Mouse (Mus musculus) ES-Bruce4 (cell line): ENCODE data around the gene Katnbl1. TPM values are rescaled to one million over a fixed set of nuclear protein-coding genes. Genes with fewer than 3 reads are reported as not detected.
"Not testable (repeated sequence)": the region's sequence is repeated elsewhere in the genome, so short reads cannot be mapped to it uniquely, and the experiment has no call there.

ENCODE experiments used
- H3K27ac ChIP-seq: 2 replicates; pipeline ENCODE4 v1.5.1; 2012; ENCODE audit warnings: low read length, inconsistent platforms; ENCODE audit not compliant: insufficient read depth
- H3K27me3 ChIP-seq: 2 replicates; pipeline ENCODE4 v1.6.1; 2012; ENCODE audit warnings: mild to moderate bottlenecking, low read length, inconsistent platforms; ENCODE audit not compliant: control insufficient read depth, poor library complexity, insufficient read depth, severe bottlenecking
- H3K36me3 ChIP-seq: 2 replicates; pipeline ENCODE4 v1.6.1; 2012; ENCODE audit warnings: inconsistent platforms, mild to moderate bottlenecking, low read length, moderate library complexity; ENCODE audit not compliant: control insufficient read depth, poor library complexity, insufficient read depth, severe bottlenecking
- H3K4me1 ChIP-seq: one replicate; pipeline ENCODE4 v1.8.1; 2011; ENCODE audit warnings: low read length; ENCODE audit not compliant: control insufficient read depth, insufficient read depth
- H3K4me3 ChIP-seq: 2 replicates; pipeline ENCODE4 v1.5.1; 2011; ENCODE audit warnings: low read depth, mild to moderate bottlenecking, low read length
- H3K9ac ChIP-seq: 2 replicates; pipeline ENCODE4 v1.6.1; 2012; ENCODE audit warnings: low read depth, mild to moderate bottlenecking, inconsistent platforms; ENCODE audit not compliant: poor library complexity, severe bottlenecking
- H3K9me3 ChIP-seq: replicated peaks from 2 replicates; pipeline ENCODE4 v1.6.1; 2012; ENCODE audit warnings: mild to moderate bottlenecking, low read length, inconsistent platforms; ENCODE audit not compliant: control insufficient read depth, poor library complexity, insufficient read depth, severe bottlenecking
- CTCF ChIP-seq: IDR thresholded peaks from one replicate; pipeline ENCODE4 v1.8.1; 2011; ENCODE audit warnings: low read depth, low read length
- EP300 ChIP-seq: IDR thresholded peaks from 2 replicates; pipeline ENCODE4 v1.6.1; 2011; ENCODE audit warnings: low read depth, low read length; ENCODE audit not compliant: insufficient read depth
- POLR2A ChIP-seq: IDR thresholded peaks from one replicate; pipeline ENCODE4 v1.8.1; 2011; ENCODE audit warnings: low read length; ENCODE audit not compliant: insufficient read depth
- polyA plus RNA-seq: library from polyadenylated mRNA; stranded (reverse); fragments of >200 nt; gene quantifications from 2 replicates; pipeline ENCODE4 v1.2.4, GENCODE M21; 2011; ENCODE audit warnings: low read depth; ENCODE audit not compliant: missing spikeins, insufficient read depth, insufficient read length

Katnbl1 gene
- polyA plus RNA-seq, 1 experiment: 51.5 TPM

DNA sequence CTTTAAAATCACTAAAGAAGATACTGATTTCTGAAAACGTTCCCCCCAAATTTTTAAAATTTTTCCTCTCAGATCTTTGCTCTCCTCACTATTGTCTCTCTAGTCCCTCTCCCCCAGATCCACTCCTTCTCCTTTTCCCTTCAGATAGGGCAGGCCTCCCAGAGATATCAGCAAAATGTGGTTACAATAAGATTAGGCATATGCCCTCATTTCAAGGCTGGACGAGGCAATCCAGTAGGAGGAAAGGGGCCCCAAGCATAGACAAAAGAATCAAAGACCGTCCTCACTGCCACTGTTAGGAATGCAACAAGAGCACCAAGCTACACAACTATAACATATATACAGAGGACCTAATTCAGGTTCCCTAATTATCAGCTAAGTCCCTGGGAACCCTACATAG lies 46.3 kb downstream of the Katnbl1 start:
- Histone ChIP-seq H3K4me1 (no peaks in the 10 kb centered on the region), H3K9me3 (no peaks in the 10 kb centered on the region), H3K27ac (no peak overlapping the region), H3K27me3 (no peaks in the 10 kb centered on the region; the same call in 1 of the 2 replicates), H3K36me3 (no peaks in the 10 kb centered on the region), H3K9ac (no peak overlapping the region), H3K4me3 (no peak overlapping the region)
- TF ChIP-seq POLR2A (no peak), EP300 (no peak), CTCF (no peak)

- H3K9me3 ChIP-seq, H3K27me3 ChIP-seq, H3K4me1 ChIP-seq, H3K9ac ChIP-seq, H3K27ac ChIP-seq, H3K36me3 ChIP-seq, H3K4me3 ChIP-seq: not testable (repeated sequence)
Measured at GRCm38 (mm10) chr2:112428534-112428933, 49.5 kb downstream of the Katnbl1 start.

DNA sequence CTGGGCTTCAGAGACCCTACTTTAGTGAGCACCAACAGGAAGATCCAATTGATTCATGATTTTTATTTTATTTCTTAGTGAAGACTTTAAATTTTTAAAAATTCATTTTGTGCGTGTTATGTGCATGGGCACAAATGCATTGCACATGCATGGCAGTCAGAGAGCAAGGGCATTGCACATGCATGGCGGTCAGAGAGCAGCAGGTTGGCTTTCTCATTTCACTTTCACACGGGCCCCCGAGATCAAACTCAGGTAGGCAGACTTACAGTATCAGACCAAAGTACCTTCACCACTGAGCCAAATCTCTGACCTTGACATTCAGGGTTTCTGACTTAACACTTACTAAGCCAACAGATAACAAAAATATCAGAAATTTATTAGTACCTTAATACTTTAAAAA lies 50.7 kb downstream of the Katnbl1 start:
- H3K36me3 ChIP-seq: no peaks in the 10 kb centered on the region
- no peaks in the 10 kb centered on the region for H3K4me1 ChIP-seq
- TF ChIP-seq EP300 (no peak), POLR2A (no peak), CTCF (no peak)
- no peaks in the 10 kb centered on the region for H3K9me3 ChIP-seq
- H3K27me3 ChIP-seq: no peaks in the 10 kb centered on the region; the same call in 1 of the 2 replicates
- no peak overlapping the region for H3K9ac ChIP-seq
- H3K4me3 ChIP-seq: no peak overlapping the region
- H3K27ac ChIP-seq: no peak overlapping the region

DNA sequence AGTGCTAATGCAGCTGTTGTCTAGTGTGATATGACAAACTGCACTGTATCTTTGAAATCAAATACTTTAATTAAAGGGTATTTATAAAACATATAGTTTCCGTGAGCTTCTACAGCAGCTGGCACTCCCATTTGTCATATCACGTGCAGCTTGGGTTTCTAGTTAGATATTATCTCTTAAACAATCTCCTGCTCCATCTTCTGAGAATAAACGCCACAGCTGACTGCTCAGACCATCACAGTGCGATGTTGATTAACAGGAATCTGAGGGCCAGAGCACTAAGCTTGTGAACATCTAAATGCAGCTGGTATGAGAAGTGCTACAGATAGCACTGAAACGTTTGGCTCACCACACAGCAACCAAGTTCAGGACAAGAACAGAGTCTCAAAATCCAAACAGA lies 51.4 kb downstream of the Katnbl1 start:
- H3K9me3 ChIP-seq: no peaks in the 10 kb centered on the region
- no peaks in the 10 kb centered on the region; the same call in 1 of the 2 replicates for H3K27me3 ChIP-seq

DNA sequence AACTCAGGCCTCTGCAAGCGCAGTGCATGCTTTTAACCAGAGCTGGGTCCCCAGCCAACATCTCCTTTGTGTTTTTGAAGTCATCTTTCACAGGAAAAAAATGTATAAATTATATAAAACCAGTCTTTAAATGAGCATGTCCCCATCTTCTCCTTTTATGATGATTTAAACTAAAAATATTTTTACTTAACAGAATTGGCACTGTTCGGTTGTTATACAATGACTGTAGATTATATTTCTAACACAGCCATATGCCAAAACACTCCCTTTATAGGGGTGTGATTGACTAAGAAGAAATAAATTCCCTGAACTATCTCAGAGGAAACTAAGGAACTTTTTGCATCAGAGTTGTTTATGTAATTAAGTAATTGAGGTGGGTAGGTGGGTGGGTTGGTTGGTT lies 53.5 kb downstream of the Katnbl1 start:
- Histone ChIP-seq H3K27me3 (no peaks in the 10 kb centered on the region), H3K9me3 (no peaks in the 10 kb centered on the region), H3K4me1 (no peaks in the 10 kb centered on the region), H3K4me3 (no peak overlapping the region), H3K36me3 (no peaks in the 10 kb centered on the region), H3K27ac (no peak overlapping the region), H3K9ac (no peak overlapping the region)
- TF ChIP-seq EP300 (no peak), POLR2A (no peak), CTCF (no peak)

More for the DNA sequence above, 51.4 kb downstream of the Katnbl1 start:
- no peaks in the 10 kb centered on the region for H3K36me3 ChIP-seq
- TF ChIP-seq POLR2A: no peak
- TF ChIP-seq EP300: no peak
- no peak for TF ChIP-seq CTCF
- H3K9ac ChIP-seq: no peak overlapping the region
- H3K4me1 ChIP-seq: no peaks in the 10 kb centered on the region
- no peak overlapping the region for H3K4me3 ChIP-seq
- no peak overlapping the region for H3K27ac ChIP-seq

- Histone ChIP-seq H3K4me1 (no peaks in the 10 kb centered on the region), H3K27ac (no peak overlapping the region), H3K9ac (no peak overlapping the region), H3K27me3 (no peaks in the 10 kb centered on the region), H3K36me3 (no peaks in the 10 kb centered on the region), H3K4me3 (no peak overlapping the region), H3K9me3 (no peaks in the 10 kb centered on the region)
- TF ChIP-seq POLR2A: no peak
- TF ChIP-seq EP300: no peak
- no peak for TF ChIP-seq CTCF
Measured at GRCm38 (mm10) chr2:112433359-112433758, 54.3 kb downstream of the Katnbl1 start.
